Mouse (Mus musculus) spleen, postnatal 4 days (tissue): ENCODE measurements around the gene Ado.

ENCODE experiments used
- DNase-seq, 2 experiments: peaks; one replicate each; pipeline ENCODE4 v3.0.0; 2022; ENCODE audit warnings: low spot score in 2 of 2

The Ado gene

DNA sequence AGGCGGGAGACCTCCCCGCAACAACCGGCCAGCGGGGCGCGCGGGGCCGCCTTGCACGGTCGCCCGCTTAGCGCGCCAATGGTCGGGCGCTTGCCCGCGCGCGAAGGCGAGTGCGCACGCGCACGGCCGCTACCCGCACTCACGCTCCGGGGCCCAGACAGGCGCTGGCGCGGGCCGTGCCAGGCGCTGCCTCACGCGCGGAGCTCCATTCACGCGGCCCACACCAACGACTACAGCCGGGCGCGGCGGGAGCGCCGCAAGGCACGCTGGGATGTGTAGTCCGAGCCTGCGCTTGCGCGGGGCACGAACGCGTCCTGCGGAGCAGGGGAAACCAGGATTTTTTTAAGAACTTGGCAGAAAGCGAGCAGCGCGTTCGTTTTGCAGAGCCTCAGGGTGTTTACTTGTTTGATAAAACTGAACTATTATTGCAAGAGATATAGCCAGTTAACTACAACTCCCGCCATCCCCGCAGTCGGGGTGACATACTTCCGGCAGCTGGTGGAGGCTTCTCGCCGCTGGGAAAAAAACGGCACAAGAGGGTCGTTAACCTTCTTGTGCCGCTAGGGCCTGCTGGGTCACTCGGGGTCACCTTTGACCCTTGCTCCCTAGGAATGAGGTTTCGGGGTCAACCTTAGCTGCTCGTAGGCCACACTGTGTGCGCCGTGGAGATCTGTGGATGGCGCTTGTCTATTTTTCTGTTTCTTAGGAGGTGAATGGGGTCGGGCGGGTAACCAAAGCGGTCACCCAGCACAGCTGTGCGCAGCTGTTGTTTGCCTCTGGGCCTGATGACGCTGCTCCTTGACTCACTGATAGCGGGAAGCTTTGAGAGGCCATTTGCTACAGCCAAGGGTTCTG is at the start of gene Ado:
Gene Ado, minus strand, starts transcription at position 79 of the 855 bp plus-strand sequence.
- DNase-seq: peak; percentile 76 to 89

DNA sequence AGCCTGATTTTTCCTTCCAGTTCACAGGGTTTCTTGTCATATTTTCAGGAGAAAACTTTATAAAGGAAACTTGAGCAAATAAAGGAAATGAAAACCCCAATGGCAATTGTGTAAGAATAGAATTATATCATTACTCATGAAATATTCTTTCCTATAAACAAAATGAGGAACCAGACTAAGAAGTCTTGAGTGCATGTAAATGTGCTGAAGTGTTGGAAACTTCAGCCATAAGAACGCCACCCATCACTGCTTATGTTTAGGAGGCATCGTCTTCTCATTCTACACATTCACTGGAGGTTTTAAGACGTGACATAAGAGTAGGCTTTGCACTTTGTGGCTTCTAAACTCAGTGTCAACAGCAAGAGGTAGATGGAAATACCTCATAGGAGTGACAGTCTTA is 46.5 kb upstream of the Ado start:
- DNase-seq: no peak

DNA sequence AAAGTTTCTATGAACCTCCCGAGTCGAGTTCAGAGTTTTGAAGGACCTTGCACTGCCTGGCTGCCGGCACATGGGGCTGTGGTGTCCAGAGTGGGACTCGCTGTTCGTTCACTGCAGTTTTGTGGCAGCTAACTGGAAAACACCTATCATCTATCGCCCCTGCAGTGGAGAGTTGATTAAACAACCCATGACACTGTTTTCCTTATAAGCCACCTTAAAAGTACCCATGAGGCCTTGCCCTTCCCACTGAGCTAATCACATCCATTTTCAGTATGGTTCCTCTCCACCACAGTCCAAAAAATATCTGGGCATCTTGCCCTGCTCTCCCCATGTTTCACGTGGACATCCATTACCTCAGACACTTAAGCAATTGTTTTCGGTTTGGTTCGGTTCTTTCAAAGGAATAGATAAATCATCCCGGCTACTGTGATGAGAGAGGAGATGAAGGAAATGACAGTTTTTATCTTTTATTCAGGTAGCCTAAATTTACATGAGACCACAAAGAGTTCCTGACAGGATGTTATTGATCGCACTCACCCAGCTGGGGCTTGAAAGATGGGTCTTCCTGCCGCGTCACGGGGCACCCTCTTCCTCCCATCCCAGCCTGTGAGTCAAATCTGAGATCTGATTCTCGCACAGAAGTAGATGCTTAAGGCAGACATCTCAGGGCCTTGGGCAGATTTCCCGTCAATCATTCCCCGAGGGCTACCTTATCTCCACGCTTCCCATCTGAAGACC is 37.3 kb upstream of the Ado start:
- no peak for DNase-seq

- no peak for DNase-seq
Observed at GRCm38 (mm10) chr10:67581698-67582285, 33.0 kb upstream of the Ado start.

- DNase-seq: no peak
Observed at GRCm38 (mm10) chr10:67579830-67580229, 31.1 kb upstream of the Ado start.

DNA sequence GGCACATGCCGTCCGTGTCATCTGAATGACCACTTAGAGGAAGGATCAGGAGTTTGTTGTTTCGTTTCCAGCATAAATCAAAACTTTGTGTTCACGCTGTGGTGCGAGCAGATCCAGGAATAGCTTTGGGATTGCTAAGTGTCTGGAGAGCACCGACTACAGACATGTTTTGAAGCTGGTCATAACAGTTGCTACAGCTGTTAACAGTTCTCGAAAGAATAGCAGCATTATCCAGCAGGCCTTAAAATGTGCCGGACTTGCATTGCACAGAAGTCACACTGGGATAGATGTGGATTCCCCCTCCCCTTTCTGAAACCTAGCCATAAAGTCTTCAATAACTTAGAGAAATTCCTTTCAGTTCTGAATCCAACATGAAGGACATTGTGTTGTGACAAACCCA is 24.6 kb upstream of the Ado start:
- DNase-seq: no peak

GRCm38 (mm10) chr10:67571443-67571842 is 22.7 kb upstream of the Ado start:
- no peak for DNase-seq

GRCm38 (mm10) chr10:67569539-67569938 is 20.8 kb upstream of the Ado start:
- DNase-seq: no peak

DNA sequence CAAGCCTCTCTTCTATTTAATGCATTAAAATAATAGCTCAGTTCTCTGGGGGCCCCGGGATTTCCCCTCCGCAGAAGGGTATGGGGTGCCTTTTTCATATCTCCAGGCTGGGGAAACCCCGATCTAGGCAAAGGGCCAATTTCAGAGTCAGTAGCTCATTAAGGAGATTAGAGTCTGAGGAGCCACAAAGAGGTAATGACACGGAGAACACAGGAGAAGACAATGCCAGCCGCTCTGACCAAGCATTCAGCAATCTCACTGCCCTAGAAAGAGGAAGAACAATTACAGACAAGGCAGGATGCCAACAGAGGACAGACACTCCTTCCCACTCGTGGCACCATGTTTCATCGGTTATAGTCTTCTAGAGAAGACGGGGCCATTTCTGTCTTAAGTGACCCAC is 17.3 kb upstream of the Ado start:
- DNase-seq: no peak

DNA sequence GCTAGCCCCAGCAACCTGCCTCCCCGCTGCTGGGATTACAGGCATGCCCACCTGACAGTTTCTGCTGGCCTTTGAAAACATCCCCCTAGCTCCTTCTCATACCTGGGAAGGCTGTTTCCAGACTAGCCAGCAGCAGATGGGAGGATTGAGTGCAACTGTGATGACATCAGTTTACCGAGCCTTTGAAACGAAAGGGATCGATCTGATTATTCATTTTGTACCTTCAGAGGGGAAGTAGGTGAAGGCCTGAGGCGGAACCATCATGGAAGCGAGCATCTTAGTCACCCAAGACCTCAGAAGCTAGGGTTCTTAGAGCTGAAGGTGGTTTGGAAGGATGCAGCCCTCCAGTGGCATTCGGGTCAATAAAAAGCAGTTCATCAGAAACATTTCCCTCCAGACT is 15.8 kb upstream of the Ado start:
- no peak for DNase-seq

DNA sequence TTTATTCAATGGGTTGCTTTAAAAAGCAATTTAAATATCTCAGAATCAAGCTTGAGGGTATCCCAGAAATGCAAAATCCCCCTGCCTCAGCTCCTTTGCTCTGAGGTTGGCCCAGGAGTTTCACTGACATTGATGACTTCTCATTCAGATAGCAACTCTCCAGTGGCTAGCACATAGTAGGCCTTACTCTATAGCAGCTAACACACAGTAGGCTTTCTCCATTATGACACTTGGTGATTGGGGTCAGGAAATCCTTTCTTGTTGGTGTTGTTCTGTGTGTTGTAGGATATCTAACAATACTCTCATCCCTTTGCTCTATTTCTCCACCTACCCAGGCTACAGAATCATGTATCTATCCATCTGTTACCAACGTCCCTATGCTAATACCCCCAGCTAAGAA is 12.4 kb upstream of the Ado start:
- no peak for DNase-seq

DNA sequence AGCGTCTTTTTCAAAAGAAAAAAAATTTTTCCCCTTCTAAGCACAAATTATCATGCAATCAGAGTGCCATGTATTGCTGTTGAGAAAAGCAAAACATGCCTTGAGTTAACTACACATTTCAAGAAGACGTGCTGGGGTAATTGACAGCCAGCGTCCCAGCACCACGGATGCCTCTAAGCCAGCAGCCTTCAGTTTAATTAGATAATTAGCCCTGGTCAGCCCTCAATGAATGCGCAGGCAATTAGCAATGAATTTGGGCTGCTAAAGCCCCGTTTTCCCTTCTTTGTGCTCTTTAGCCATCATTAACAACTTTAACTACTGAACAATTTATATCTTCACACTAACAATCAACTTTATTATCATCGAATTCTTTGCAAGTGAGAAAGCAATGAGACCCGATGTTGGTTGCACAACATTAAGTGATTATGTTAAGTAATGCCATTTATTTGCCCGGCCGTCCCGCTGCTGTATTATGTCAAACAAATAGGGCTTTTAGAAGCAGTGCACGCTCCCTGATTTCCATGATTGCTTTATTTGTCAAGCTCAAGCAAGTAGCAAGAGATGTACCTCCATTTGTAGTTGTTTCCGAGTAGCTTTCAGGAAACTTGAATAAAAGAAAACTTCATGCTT is 11.1 kb upstream of the Ado start:
- DNase-seq: no peak

DNA sequence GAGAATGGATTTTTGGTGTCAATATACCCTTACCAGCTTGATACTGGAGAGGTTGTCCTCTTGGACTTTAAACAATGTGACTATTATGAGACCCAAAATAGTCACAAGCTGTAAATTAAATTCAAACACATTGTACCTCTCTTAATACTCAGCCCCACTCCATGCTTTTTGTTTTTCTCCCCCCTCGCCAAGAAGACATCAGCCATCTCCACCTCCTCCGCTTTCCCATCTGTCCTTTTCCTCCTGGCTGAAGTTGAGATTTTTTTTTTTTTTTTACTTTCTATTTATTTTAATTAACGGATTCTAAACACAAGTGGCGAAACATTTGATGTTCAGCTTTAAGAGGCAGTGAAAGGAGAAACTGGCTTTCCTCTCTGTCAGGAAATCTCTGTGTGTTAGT is 9.3 kb upstream of the Ado start:
- DNase-seq: no peak

DNA sequence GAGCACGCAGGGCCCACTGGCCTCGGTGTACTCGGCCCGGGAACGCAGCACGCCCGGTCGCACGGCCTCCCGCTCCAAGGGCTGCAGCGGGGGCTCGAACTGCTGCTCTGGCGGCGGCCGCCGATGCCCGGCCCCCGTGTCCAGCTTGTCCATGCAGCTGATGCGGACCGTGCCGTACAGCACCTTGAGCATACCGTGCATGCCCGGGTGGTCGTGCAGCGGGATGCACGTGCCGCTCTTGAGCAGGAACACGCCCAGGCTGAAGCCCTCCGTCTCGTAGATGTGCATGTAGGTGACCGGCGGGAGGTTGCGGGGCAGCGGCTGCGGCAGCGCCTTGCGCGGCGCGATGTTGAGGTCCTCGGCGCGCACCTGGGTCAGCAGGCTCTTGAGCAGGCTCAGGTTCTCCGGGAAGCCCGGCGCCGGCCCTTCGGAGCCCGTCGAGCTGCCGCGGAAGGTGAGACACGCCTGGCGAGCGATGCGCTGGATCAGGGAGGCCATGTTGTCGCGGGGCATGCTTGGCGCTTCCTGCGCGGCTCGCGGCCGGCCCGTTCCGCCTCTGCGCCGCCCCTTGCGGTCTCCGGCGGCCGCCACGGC is 397 bp downstream of the Ado start:
- peak; percentile 52 to 81 for DNase-seq

- DNase-seq: peak in 1 of 2 experiments; percentile 74
Observed at GRCm38 (mm10) chr10:67547850-67548260, 900 bp downstream of the Ado start.

DNA sequence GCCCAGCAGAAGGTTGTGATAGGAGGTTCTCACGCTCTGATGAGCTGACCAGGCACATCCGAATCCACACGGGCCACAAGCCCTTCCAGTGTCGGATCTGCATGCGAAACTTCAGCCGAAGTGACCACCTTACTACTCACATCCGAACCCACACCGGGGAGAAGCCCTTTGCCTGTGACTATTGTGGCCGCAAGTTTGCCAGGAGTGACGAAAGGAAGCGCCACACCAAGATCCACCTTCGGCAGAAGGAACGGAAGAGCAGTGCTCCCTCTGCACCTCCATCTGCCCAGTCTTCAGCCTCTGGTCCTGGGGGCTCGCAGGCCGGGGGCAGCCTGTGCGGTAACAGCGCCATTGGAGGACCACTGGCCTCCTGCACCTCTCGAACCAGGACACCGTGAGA is 8.2 kb downstream of the Ado start:
- no peak for DNase-seq

GRCm38 (mm10) chr10:67539401-67539730 is 9.4 kb downstream of the Ado start:
- DNase-seq: no peak

DNA sequence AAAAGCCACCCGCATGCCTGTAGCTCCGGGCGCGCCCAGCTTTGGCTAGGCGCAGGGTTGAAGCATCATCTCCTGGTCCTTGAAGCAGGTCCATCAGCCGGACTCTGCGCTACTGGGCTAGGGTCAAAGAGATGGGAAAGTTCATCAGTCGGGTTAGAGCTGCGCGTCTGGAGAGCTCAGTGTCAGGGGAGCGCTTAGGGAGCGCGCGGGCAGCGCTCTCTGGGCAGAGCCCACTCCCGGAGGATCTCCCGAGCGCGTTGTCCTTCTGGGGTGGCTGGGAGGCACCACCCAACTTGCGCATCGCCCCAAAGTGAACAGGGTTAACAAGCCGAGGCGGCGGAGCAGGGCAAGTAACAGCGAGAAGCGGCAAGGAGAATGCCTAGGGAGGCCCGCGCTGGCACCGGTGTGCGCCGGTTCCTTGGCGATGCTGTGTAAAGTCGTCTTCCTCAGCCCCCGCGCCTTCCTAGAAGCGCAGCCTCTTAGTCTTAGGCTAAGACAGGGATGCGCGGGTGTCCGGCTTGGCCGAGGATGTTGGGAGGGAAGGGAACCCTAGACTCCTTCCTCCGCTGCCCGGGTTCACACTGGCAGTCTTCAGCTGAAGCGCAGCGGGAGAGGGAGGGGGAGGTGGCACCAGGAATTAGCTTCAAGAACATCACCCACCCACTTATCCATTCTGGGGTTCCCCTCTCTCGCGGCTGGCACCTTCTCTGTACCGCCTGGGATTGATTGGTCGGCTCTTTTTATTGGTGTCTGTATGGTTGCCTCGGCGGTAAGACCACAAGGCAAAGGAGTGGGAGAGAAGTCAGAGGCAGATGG is 10.0 kb downstream of the Ado start:
- peak in 1 of 2 experiments; percentile 69 for DNase-seq

- no peak for DNase-seq
Observed at GRCm38 (mm10) chr10:67538106-67538505, 10.6 kb downstream of the Ado start.

DNA sequence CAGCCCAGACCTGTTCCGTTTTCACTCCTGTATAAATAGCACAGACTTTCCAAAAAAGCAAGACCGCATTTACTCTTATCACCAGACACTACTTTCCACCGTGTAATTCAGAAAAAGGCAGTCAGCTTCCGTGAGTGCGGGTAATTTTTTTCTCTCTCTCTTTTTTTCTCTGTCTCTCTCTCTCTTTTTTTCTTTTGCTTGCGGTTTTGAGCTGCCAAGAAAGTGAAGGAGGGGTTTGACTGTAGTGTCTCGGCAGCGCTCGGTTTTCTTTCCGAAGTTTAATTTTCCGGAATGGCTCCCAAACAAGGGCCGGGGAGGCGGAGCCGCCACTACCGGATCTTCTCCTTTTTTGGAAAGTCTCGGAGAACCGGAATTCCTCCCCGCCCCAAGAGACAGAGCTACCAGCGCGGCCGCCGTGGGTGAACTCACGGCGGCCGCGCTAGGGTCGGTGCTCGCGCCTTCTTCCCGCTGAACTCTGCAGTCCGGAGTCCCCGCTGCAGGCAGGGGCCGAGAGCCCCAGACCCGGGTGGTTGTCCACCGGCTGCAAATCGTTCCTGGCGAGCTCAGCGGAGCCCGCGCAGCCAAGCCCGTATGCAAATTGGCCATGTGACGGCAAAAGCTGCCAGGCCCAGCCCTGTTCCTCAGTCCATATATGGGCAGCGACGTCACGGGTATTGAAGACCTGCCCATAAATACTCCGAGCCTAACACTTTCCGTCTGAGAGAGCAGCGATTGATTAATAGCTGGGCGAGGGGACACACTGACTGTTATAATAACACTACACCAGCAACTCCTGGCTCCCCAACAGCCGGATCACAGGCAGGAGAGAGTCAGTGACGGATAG is 11.4 kb downstream of the Ado start:
- peak; percentile 84 to 87 for DNase-seq
